Mouse (Mus musculus) liver, embryonic 14.5 days (tissue): ENCODE results near the gene Mettl14. TPM values are rescaled to one million over a fixed set of nuclear protein-coding genes. Genes with fewer than 3 reads are reported as not detected.

ENCODE experiments used
- ATAC-seq: fragments of 200-750 bp; cut with Nextera tagmentation; 2 replicates; pipeline ENCODE4 v1.8.0; 2017; ENCODE audit warnings: moderate number of reproducible peaks, mild to moderate bottlenecking, moderate library complexity; ENCODE audit not compliant: insufficient read depth
- DNase-seq, 3 experiments: peaks; one replicate each; pipeline ENCODE4 v3.0.0-alpha.2; 2012 to 2013; ENCODE audit warnings: low read depth in 3 of 3, low spot score in 3 of 3
- H3K27ac ChIP-seq: fragments of 300-500 bp; sonication (generic); 2 replicates; pipeline ENCODE4 v1.5.1; 2014; ENCODE audit warnings: moderate library complexity, mild to moderate bottlenecking, control low read depth, inconsistent platforms
- H3K27me3 ChIP-seq: fragments of 300-500 bp; sonication (generic); 2 replicates; pipeline ENCODE4 v1.6.1; 2014; ENCODE audit warnings: mild to moderate bottlenecking, low read length, moderate library complexity; ENCODE audit not compliant: control insufficient read depth, insufficient read depth
- H3K36me3 ChIP-seq: fragments of 300-500 bp; sonication (generic); replicated peaks from 2 replicates; pipeline ENCODE4 v1.6.1; 2014; ENCODE audit warnings: low read depth; ENCODE audit not compliant: control insufficient read depth, insufficient read depth
- H3K4me1 ChIP-seq, 2 experiments: fragments of 200-500 bp in 1 of 2; fragments of 300-500 bp in 1 of 2; sonication (generic) in 1 of 2; replicated peaks; 2 replicates each; pipeline ENCODE4 v1.6.1; 2012 to 2014; ENCODE audit warnings: antibody characterized with exemption in 1 of 2, inconsistent platforms in 1 of 2, low read length in 1 of 2; ENCODE audit not compliant: control insufficient read depth in 2 of 2, insufficient read depth in 2 of 2
- H3K4me2 ChIP-seq: fragments of 300-500 bp; sonication (generic); 2 replicates; pipeline ENCODE4 v1.6.1; 2014; ENCODE audit warnings: low read depth, mild to moderate bottlenecking, control low read depth, moderate library complexity
- H3K4me3 ChIP-seq, 2 experiments: fragments of 200-500 bp in 1 of 2; fragments of 300-500 bp in 1 of 2; sonication (generic) in 1 of 2; 2 replicates each; pipeline ENCODE4 v1.5.1; 2012 to 2014; ENCODE audit warnings: low read depth in 2 of 2, low read length in 2 of 2, mild to moderate bottlenecking in 2 of 2, control low read depth in 1 of 2, inconsistent platforms in 1 of 2, moderate library complexity in 1 of 2; ENCODE audit not compliant: insufficient read depth in 1 of 2
- H3K9ac ChIP-seq: fragments of 300-500 bp; sonication (generic); replicated peaks from 2 replicates; pipeline ENCODE4 v1.6.1; 2014; ENCODE audit warnings: mild to moderate bottlenecking, control low read depth, moderate library complexity
- H3K9me3 ChIP-seq: fragments of 300-500 bp; sonication (generic); 2 replicates; pipeline ENCODE4 v1.6.1; 2016; ENCODE audit warnings: low read length, mixed read lengths; ENCODE audit not compliant: control insufficient read depth
- CTCF ChIP-seq: IDR thresholded peaks from 2 replicates; pipeline ENCODE4 v1.5.1; 2016; ENCODE audit warnings: antibody characterized with exemption, low read depth, control low read depth
- EP300 ChIP-seq: IDR thresholded peaks from 2 replicates; pipeline ENCODE4 v1.6.1; 2016; ENCODE audit warnings: antibody characterized with exemption, low read depth
- WGBS: fragments of 180-500 bp; shearing (Covaris S2); extraction: QIAGEN DNeasy Blood & Tissue Kit; methylation state at CpG from one replicate; pipeline ENCODE4 v1.1.7; 2014; ENCODE audit not compliant: insufficient replicate concordance; 5-methylcytosine and 5-hydroxymethylcytosine counted together
- polyA plus RNA-seq, 2 experiments: library from polyadenylated mRNA; depleted of rRNA in 1 of 2; stranded (reverse) in 1 of 2; unstranded in 1 of 2; fragments of >200 nt; fragmentation: Nextera tagmentation in 1 of 2; extraction: Ambion mirVana in 1 of 2; gene quantifications; 2 replicates each; pipeline versions ENCODE4 v1.2.1 to v1.2.3; 2012 to 2014

Mettl14 gene
- 3.5 and 5.9 TPM in 2 replicates for polyA plus RNA-seq (2012; rRNA removed)
- polyA plus RNA-seq (2014; fragmentation: Nextera tagmentation; extraction: Ambion mirVana): 5.6 and 6.4 TPM in 2 replicates

DNA sequence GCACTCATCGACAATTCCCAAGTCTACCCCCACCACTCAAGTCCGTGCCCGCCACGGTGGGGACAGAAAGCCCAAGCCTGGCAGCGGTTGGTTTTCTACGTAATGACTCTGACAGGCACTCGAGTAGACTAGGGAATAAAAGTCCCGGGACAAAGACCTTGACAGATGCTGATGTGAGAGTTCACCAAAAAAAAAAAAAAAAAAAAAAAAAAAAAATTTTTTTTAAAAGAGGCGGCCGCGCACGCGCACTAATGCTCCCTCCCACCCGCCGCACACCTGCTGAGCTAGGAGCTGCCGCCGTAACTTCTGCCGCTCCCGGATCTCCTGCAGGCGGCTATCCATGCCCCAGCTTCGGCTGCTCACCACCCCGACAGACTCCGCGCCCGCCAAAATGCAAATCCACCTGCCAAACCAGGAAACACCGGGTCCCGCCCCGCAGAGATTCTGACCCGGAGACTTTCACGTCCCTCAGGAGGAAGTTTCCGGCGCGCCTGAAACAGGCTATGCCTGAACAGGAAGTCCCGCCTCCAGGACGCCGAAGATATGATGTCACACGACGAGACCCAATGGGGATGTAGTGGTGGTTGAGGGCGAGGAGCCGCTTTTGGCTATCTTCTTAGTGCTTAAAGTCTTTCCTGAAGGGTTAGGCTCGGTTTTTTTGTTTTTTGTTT, at the start of gene Mettl14:
TSS of gene Mettl14 (minus strand) at position 623 of the 671 bp plus-strand sequence.
- TF ChIP-seq EP300 (no peak), CTCF (no peak)
- peaks cover 6% of the 10 kb centered on the region; the same call in 1 of the 2 replicates for H3K36me3 ChIP-seq
- H3K27ac ChIP-seq: peak within 1 kb of the TSS; percentile 84
- peak within 1 kb of the TSS; percentile 76 for H3K4me2 ChIP-seq
- DNase-seq: peak; percentile 97 to 98 (median 97)
- peak within 1 kb of the TSS; percentile 89 to 95 for H3K4me3 ChIP-seq
- under 1% methylated on average over 41 of the region's 41 CpGs for WGBS
- H3K9ac ChIP-seq: peak within 1 kb of the TSS; percentile 89
- peaks cover 5 to 7% of the 10 kb centered on the region in 2 experiments; a peak in 1 of 4 replicates for H3K4me1 ChIP-seq
- no peaks in the 10 kb centered on the region for H3K9me3 ChIP-seq
- ATAC-seq: peak; percentile 100
- H3K27me3 ChIP-seq: no peaks in the 10 kb centered on the region

DNA sequence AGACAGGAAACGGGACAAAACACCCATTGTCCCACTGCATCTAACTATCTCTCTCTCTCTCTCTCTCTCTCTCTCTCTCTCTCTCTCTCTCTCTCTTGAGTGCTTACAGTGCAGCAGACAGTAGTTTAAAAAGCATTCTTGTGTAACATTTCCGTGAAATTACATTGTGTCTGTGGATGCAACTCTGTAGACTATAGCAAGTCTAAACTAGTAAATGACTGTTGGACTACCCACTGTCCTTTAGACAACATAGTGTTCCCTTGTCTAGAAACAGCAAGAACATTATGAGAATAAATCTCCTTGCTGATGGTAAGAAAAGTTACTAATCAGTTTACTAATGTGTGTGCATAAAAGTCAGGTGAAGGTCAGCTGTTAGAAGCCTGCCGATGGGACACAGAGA, 47.5 kb upstream of the Mettl14 start:
- no peaks in the 10 kb centered on the region for H3K36me3 ChIP-seq
- DNase-seq (no peak), ATAC-seq (no peak)
- H3K9ac ChIP-seq: no peak overlapping the region
- H3K27me3 ChIP-seq: no peaks in the 10 kb centered on the region
- 67% methylated on average over 3 of the region's 3 CpGs for WGBS
- no peak overlapping the region for H3K4me2 ChIP-seq
- peaks cover 4 to 12% of the 10 kb centered on the region in 2 experiments; a peak in 2 of 4 replicates for H3K4me1 ChIP-seq
- TF ChIP-seq EP300 (no peak), CTCF (no peak)
- H3K4me3 ChIP-seq: no peak overlapping the region
- H3K27ac ChIP-seq: no peak overlapping the region
- H3K9me3 ChIP-seq: no peaks in the 10 kb centered on the region

DNA sequence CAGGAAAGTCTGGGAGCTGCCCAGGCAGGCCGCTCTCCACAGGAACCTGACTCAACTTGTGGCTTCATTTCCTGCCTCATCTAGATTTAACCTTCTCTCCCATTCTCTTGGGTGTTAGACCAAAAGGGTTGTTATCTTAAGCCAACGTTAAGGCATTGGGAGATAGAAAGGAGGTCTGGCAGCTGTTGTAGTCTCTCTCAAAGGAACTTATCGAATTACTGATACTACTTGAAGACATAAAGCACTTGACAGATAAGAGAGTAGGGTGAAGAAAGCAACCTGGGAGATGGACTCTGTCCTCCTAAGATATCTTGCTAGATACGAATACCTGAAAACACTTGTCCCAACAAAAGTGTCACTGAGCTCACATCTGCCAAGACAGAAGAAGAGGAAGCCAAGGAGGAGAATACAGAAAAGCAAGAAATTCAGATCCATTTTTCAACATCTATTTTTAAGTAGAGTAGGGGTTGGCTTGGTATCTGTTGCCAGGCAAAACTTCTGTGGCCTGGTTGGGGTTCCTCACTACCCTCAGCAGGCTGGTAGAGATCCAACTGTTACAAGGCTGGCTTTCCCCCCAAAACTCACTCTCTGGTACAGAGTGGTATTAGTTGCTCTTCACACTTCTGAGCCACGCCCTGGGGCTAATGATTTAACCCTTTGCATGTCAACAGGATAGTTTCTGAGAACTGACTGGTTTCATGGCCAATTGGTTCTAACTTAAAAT, 46.2 kb upstream of the Mettl14 start:
- H3K9ac ChIP-seq: no peak overlapping the region
- no peak overlapping the region for H3K27ac ChIP-seq
- H3K36me3 ChIP-seq: no peaks in the 10 kb centered on the region
- H3K9me3 ChIP-seq: no peaks in the 10 kb centered on the region
- no peaks in the 10 kb centered on the region for H3K27me3 ChIP-seq
- 12% methylated on average over 5 of the region's 5 CpGs for WGBS
- no peak overlapping the region for H3K4me3 ChIP-seq
- peaks cover 4 to 12% of the 10 kb centered on the region in 2 experiments; a peak in 2 of 4 replicates for H3K4me1 ChIP-seq
- ATAC-seq (peak; percentile 82), DNase-seq (no peak)
- H3K4me2 ChIP-seq: no peak overlapping the region
- TF ChIP-seq CTCF: no peak
- peak; percentile 43 for TF ChIP-seq EP300

DNA sequence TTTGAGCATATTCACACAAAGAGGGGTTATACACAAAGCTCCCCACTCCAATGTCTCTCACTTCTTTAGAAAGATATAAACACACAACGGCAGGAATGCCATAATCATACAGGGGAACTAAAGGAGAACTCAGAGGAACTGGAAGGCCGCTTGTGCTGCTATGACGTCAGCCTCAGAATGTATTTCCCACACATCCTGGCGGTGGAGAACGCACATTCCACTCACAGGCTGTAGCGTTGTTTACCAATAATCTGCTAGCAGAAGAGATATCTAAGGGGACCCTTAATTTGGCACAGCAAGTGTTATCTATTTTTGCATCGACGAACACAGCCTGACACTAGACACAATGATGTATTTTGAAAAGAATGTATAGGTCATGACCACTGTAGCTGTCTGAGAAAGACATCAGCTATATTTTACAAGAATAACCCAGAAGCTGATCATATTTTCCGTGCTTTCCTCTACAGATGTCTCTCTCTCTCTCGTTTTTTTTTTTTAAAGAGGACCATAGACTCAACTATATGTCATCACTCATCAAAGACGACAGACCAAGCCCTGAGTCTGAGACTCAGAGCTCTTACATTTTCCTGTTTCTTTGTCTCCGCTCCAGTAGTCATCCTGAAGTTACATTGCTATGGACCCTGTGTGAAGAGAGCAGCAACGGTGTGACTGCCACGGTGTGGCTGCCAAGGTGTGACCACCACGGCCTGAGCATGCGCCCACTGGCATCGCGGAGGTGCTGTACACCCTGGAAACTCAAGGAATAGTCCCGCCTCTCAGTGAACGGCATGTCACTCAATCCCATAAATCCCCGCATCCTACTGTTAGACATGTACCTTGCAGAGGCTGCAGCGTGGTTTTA, 43.9 kb upstream of the Mettl14 start:
- Histone ChIP-seq H3K4me3 (no peak overlapping the region), H3K9me3 (no peaks in the 10 kb centered on the region), H3K9ac (no peak overlapping the region), H3K4me1 (peaks cover 4 to 12% of the 10 kb centered on the region in 2 experiments; a peak in 2 of 4 replicates), H3K36me3 (no peaks in the 10 kb centered on the region), H3K27ac (no peak overlapping the region), H3K4me2 (no peak overlapping the region), H3K27me3 (no peaks in the 10 kb centered on the region)
- TF ChIP-seq CTCF: no peak
- no peak for TF ChIP-seq EP300
- 63% methylated on average over 22 of the region's 22 CpGs for WGBS
- ATAC-seq (no peak), DNase-seq (no peak)
